ENCODE assay signal across 13 mouse cellular contexts in genomic region chr9:65807251-65807650, GRCm38 (mm10). TPM values are rescaled to one million over a fixed set of nuclear protein-coding genes. Genes with fewer than 3 reads are reported as not detected.
A peak's percentile ranks its signal among the peaks of the same experiment; 100 is the strongest.
DNase-seq lines count a peak whose midpoint lies in the region; ATAC-seq and TF ChIP-seq lines count a peak whose summit lies in the region.
"Had no signal": no experiment of that assay in that cellular context is flagged by ENCODE, and none has a peak within 500 bp of the region (broad histone marks: within the 10 kb centered on the region; RNA-seq: fewer than 3 reads in every experiment).

No protein-coding gene starts in this region.

- peak; percentile 58 for DNase-seq in adrenal gland, postnatal 14 days
- no peak for DNase-seq in adrenal gland, postnatal 25 days
- DNase-seq in heart, adult 18-20 months, result peak; percentile 48 to 51
- no peak for DNase-seq in heart, adult 8-10 months (ENCODE audit: low spot score)
- DNase-seq in lung, postnatal 10 days, result peak; percentile 13
- DNase-seq in lung, adult 2 months, result no peak
- peak; percentile 54 for DNase-seq in heart, postnatal 0 days (ENCODE audit: low spot score)
- DNase-seq in thymus, postnatal 0 days (ENCODE audit: low spot score), result no peak
- DNase-seq: kidney, adult 9 months; lung, postnatal 36 days; thymus, adult 18-20 months had no signal

- H3K9me3 ChIP-seq in heart, postnatal 0 days (replicated peaks; ENCODE audit: control insufficient read depth, low read length), result no peaks in the 10 kb centered on the region
- H3K9me3 ChIP-seq: limb, embryonic 10.5 days had no signal

- peaks cover 5% of the 10 kb centered on the region for H3K4me1 ChIP-seq in lung, adult 2 months (ENCODE audit: control insufficient read depth, insufficient read depth, low read length)
- peaks cover 30% of the 10 kb centered on the region for H3K4me1 ChIP-seq in heart, postnatal 0 days (ENCODE audit: control insufficient read depth, insufficient read depth)
- H3K4me1 ChIP-seq: limb, embryonic 10.5 days had no signal

- peak overlapping the region; percentile 27 for H3K4me2 ChIP-seq in heart, postnatal 0 days (ENCODE audit: low read depth, low read length)

- no peaks in the 10 kb centered on the region for H3K27me3 ChIP-seq in heart, postnatal 0 days (ENCODE audit: control insufficient read depth, insufficient read depth, low read length)

- TF ChIP-seq EP300 in heart, postnatal 0 days (IDR thresholded peaks at IDR 0.05; ENCODE audit: low read depth), result no peak

- H3K36me3 ChIP-seq in heart, postnatal 0 days (replicated peaks; ENCODE audit: control insufficient read depth, insufficient read depth, low read length), result no peaks in the 10 kb centered on the region

- H3K4me3 ChIP-seq in lung, adult 2 months (replicated peaks; ENCODE audit: extremely low read depth, low read depth, low read length), result no peak overlapping the region
- H3K4me3 ChIP-seq in heart, postnatal 0 days (ENCODE audit: low read depth, low read length), result no peak overlapping the region
- H3K4me3 ChIP-seq: limb, embryonic 10.5 days had no signal

- peak overlapping the region; percentile 79 for H3K27ac ChIP-seq in heart, postnatal 0 days (ENCODE audit: low read depth)
- H3K27ac ChIP-seq: limb, embryonic 10.5 days; liver, embryonic 14.5 days had no signal

- no peak for TF ChIP-seq CTCF in lung, adult 2 months (IDR thresholded peaks at IDR 0.05; ENCODE audit: insufficient read depth, low read length)
- no peak for TF ChIP-seq CTCF in heart, postnatal 0 days (IDR thresholded peaks at IDR 0.05; ENCODE audit: low read depth)

- no peak overlapping the region for H3K9ac ChIP-seq in heart, postnatal 0 days (replicated peaks; ENCODE audit: low read depth, low read length)
- H3K9ac ChIP-seq: liver, embryonic 14.5 days had no signal

- no peak for TF ChIP-seq POLR2A in lung, adult 2 months (IDR thresholded peaks at IDR 0.05; ENCODE audit: borderline replicate concordance, extremely low read depth, low read depth, low read length)

- ATAC-seq in heart, postnatal 0 days (ENCODE audit: insufficient read depth, low read depth), result peak; percentile 66

- WGBS in lung, adult 2 months, result 37% methylated on average over 5 of the region's 5 CpGs
- 11% methylated on average over 5 of the region's 5 CpGs for WGBS in heart, postnatal 0 days

RNA-seq across cellular contexts. Expression of gene Zfp609, which starts 20.1 kb away (rescaled TPM):
- 35.8 and 36.4 TPM in 2 replicates for total RNA-seq in adrenal gland, postnatal 14 days (2021)
- total RNA-seq in adrenal gland, postnatal 25 days (2021), result 35.1 and 35.7 TPM in 2 replicates
- 10 to 100 TPM; 19.2 to 22.4 TPM for total RNA-seq in heart, adult 18-20 months (2021)
- 10 to 100 TPM; 21.6 to 25.1 (median 22.2) TPM for total RNA-seq in heart, adult 8-10 months (2022)
- polyA plus RNA-seq in lung, adult 2 months (2012; rRNA removed), result 8.3 and 11.7 TPM in 2 replicates
- 7.6 and 8.7 TPM in 2 replicates for total RNA-seq in heart, postnatal 0 days (2014; rRNA removed; ENCODE audit: low replicate concordance)
- polyA plus RNA-seq in heart, postnatal 0 days (2015; fragmentation: Nextera tagmentation; extraction: Ambion mirVana), result 2.9 and 3.0 TPM in 2 replicates
- polyA plus RNA-seq in thymus, postnatal 0 days (2015; fragmentation: Nextera tagmentation; extraction: Ambion mirVana), result 1.6 and 2.0 TPM in 2 replicates

Comparison
In these comparisons a context has a peak if more than half of its experiments do, and no peak if none do; other contexts are left out.
1. DNase-seq: peak in adrenal gland, postnatal 14 days (single experiment), heart, adult 18-20 months (2 of 2), lung, postnatal 10 days (single experiment) and heart, postnatal 0 days (single experiment); none in adrenal gland, postnatal 25 days (single experiment), heart, adult 8-10 months (single experiment), lung, adult 2 months (single experiment) and thymus, postnatal 0 days (single experiment).